ENCODE assay signal across 23 mouse cellular contexts in genomic region chr10:58330635-58331034, GRCm38 (mm10). TPM values are rescaled to one million over a fixed set of nuclear protein-coding genes. Genes with fewer than 3 reads are reported as not detected.
DNase-seq lines count a peak whose midpoint lies in the region; ATAC-seq and TF ChIP-seq lines count a peak whose summit lies in the region.
"Had no signal": no experiment of that assay in that cellular context is flagged by ENCODE, and none has a peak within 500 bp of the region (broad histone marks: within the 10 kb centered on the region; RNA-seq: fewer than 3 reads in every experiment).

No protein-coding gene starts in this region.

- 0 out of 2 replicates have a peak, but pooled peaks have one; percentile 41 for ATAC-seq in liver, embryonic 11.5 days (replicated peaks; ENCODE audit: low FRiP score)
- no peak for ATAC-seq in liver, postnatal 0 days
- peak; percentile 38; the same call in 1 of the 2 replicates for ATAC-seq in liver, embryonic 14.5 days (ENCODE audit: insufficient read depth)
- no peak for ATAC-seq in stomach, embryonic 15.5 days (ENCODE audit: insufficient read depth, low FRiP score, low read depth)
- ATAC-seq: forebrain, embryonic 16.5 days; intestine, embryonic 15.5 days; lung, postnatal 0 days; midbrain, embryonic 16.5 days had no signal

- no peak overlapping the region for H3K9ac ChIP-seq in liver, embryonic 11.5 days (ENCODE audit: low read depth, low read length)
- no peak overlapping the region for H3K9ac ChIP-seq in liver, postnatal 0 days (replicated peaks)
- H3K9ac ChIP-seq in liver, embryonic 14.5 days (replicated peaks) = no peak overlapping the region
- H3K9ac ChIP-seq in stomach, embryonic 15.5 days = no peak overlapping the region
- H3K9ac ChIP-seq: hindbrain, embryonic 15.5 days; intestine, embryonic 15.5 days; liver, embryonic 15.5 days had no signal

- DNase-seq in liver, embryonic 11.5 days (ENCODE audit: low spot score) = no peak
- no peak for DNase-seq in liver, postnatal 0 days
- no peak for DNase-seq in liver, embryonic 14.5 days (ENCODE audit: low read depth in 3 of 3, low spot score in 3 of 3)
- no peak for DNase-seq in spleen, postnatal 14 days (ENCODE audit: low spot score in 2 of 2)
- no peak for DNase-seq in kidney, adult 11 months
- DNase-seq: adrenal gland, postnatal 25 days; cerebellum, adult 18-20 months; cerebellum, postnatal 14 days; embryo, embryonic 11 days; gastrocnemius, postnatal 36 days; kidney, adult 9 months; kidney, postnatal 25 days; right cerebral cortex, adult 18-20 months had no signal

- no peak for TF ChIP-seq CTCF in liver, postnatal 0 days (IDR thresholded peaks at IDR 0.05; ENCODE audit: low read depth)
- no peak for TF ChIP-seq CTCF in liver, embryonic 14.5 days (IDR thresholded peaks at IDR 0.05; ENCODE audit: low read depth)

- no peak overlapping the region for H3K4me2 ChIP-seq in liver, embryonic 11.5 days
- H3K4me2 ChIP-seq in liver, postnatal 0 days (ENCODE audit: low read depth, low read length) = no peak overlapping the region
- no peak overlapping the region for H3K4me2 ChIP-seq in liver, embryonic 14.5 days (ENCODE audit: low read depth)
- H3K4me2 ChIP-seq in stomach, embryonic 15.5 days = no peak overlapping the region
- H3K4me2 ChIP-seq: hindbrain, embryonic 15.5 days; intestine, embryonic 15.5 days; liver, embryonic 15.5 days had no signal

- no peaks in the 10 kb centered on the region for H3K36me3 ChIP-seq in liver, embryonic 11.5 days (ENCODE audit: control insufficient read depth, insufficient read depth, low read length)
- no peaks in the 10 kb centered on the region for H3K36me3 ChIP-seq in liver, postnatal 0 days (replicated peaks; ENCODE audit: insufficient read depth, low read length)
- no peaks in the 10 kb centered on the region for H3K36me3 ChIP-seq in liver, embryonic 14.5 days (replicated peaks; ENCODE audit: control insufficient read depth, insufficient read depth, low read depth)
- no peaks in the 10 kb centered on the region for H3K36me3 ChIP-seq in stomach, embryonic 15.5 days
- H3K36me3 ChIP-seq: hindbrain, embryonic 15.5 days; liver, embryonic 15.5 days had no signal

- no peaks in the 10 kb centered on the region for H3K27me3 ChIP-seq in liver, embryonic 11.5 days (replicated peaks; ENCODE audit: control insufficient read depth, insufficient read depth, low read length)
- no peaks in the 10 kb centered on the region for H3K27me3 ChIP-seq in liver, postnatal 0 days (ENCODE audit: insufficient read depth, low read length)
- no peaks in the 10 kb centered on the region for H3K27me3 ChIP-seq in liver, embryonic 14.5 days (ENCODE audit: control insufficient read depth, insufficient read depth, low read length)
- H3K27me3 ChIP-seq in stomach, embryonic 15.5 days (replicated peaks) = no peaks in the 10 kb centered on the region
- H3K27me3 ChIP-seq: hindbrain, embryonic 15.5 days; intestine, embryonic 15.5 days; liver, embryonic 15.5 days had no signal

- no peak for TF ChIP-seq EP300 in liver, postnatal 0 days (IDR thresholded peaks at IDR 0.05; ENCODE audit: low read depth)
- TF ChIP-seq EP300 in liver, embryonic 14.5 days (IDR thresholded peaks at IDR 0.05; ENCODE audit: low read depth) = no peak

- peaks cover 15% of the 10 kb centered on the region; the same call in 1 of the 2 replicates for H3K4me1 ChIP-seq in liver, embryonic 11.5 days (replicated peaks; ENCODE audit: control insufficient read depth, insufficient read depth, low read length)
- H3K4me1 ChIP-seq in liver, postnatal 0 days (ENCODE audit: insufficient read depth) = peaks cover 29% of the 10 kb centered on the region
- H3K4me1 ChIP-seq in brown adipose tissue, adult 24 weeks (ENCODE audit: control insufficient read depth, insufficient read depth, insufficient read length, low read length) = peaks cover 8% of the 10 kb centered on the region
- peaks cover 12 to 23% of the 10 kb centered on the region in 2 experiments for H3K4me1 ChIP-seq in liver, embryonic 14.5 days (replicated peaks; ENCODE audit: control insufficient read depth in 2 of 2, insufficient read depth in 2 of 2, low read length in 1 of 2)
- 0 out of 2 replicates have a peak, but pooled peaks cover 3% of the 10 kb centered on the region for H3K4me1 ChIP-seq in stomach, embryonic 15.5 days

- no peaks in the 10 kb centered on the region for H3K9me3 ChIP-seq in liver, embryonic 11.5 days (ENCODE audit: control insufficient read depth, low read length)
- no peaks in the 10 kb centered on the region for H3K9me3 ChIP-seq in liver, postnatal 0 days (ENCODE audit: low read length)
- no peaks in the 10 kb centered on the region for H3K9me3 ChIP-seq in liver, embryonic 14.5 days (ENCODE audit: control insufficient read depth, low read length)
- no peaks in the 10 kb centered on the region for H3K9me3 ChIP-seq in stomach, embryonic 15.5 days
- H3K9me3 ChIP-seq: forebrain, embryonic 10.5 days; hindbrain, embryonic 15.5 days; intestine, embryonic 15.5 days; liver, embryonic 15.5 days had no signal

- no peak overlapping the region for H3K27ac ChIP-seq in liver, embryonic 11.5 days (ENCODE audit: low read depth, low read length)
- no peak overlapping the region for H3K27ac ChIP-seq in liver, postnatal 0 days (ENCODE audit: low read depth)
- H3K27ac ChIP-seq in brown adipose tissue, adult 24 weeks (replicated peaks; ENCODE audit: low read depth, low read length) = 0 out of 2 replicates have a peak overlapping the region, but pooled peaks have one; percentile 26
- H3K27ac ChIP-seq in liver, embryonic 14.5 days = no peak overlapping the region
- peak overlapping the region; percentile 1; the same call in 1 of the 2 replicates for H3K27ac ChIP-seq in stomach, embryonic 15.5 days
- H3K27ac ChIP-seq: forebrain, embryonic 10.5 days; hindbrain, embryonic 15.5 days; intestine, embryonic 15.5 days; layer of hippocampus, adult 2 months; liver, embryonic 15.5 days had no signal

- H3K4me3 ChIP-seq in liver, embryonic 11.5 days (ENCODE audit: low read depth, low read length) = no peak overlapping the region
- H3K4me3 ChIP-seq in liver, postnatal 0 days (ENCODE audit: low read depth, low read length) = no peak overlapping the region
- H3K4me3 ChIP-seq in brown adipose tissue, adult 24 weeks (ENCODE audit: insufficient read depth, low read depth, low read length) = no peak overlapping the region
- no peak overlapping the region for H3K4me3 ChIP-seq in liver, embryonic 14.5 days (ENCODE audit: insufficient read depth in 1 of 2, low read depth in 2 of 2, low read length in 2 of 2)
- H3K4me3 ChIP-seq in stomach, embryonic 15.5 days (replicated peaks) = no peak overlapping the region
- H3K4me3 ChIP-seq: forebrain, embryonic 10.5 days; hindbrain, embryonic 15.5 days; intestine, embryonic 15.5 days; layer of hippocampus, adult 2 months; liver, embryonic 15.5 days had no signal

RNA-seq across cellular contexts. Expression of gene Lims1, which starts 7.4 kb away (rescaled TPM):
- 110 and 131 TPM in 2 replicates for polyA plus RNA-seq in liver, embryonic 11.5 days (2014; fragmentation: Nextera tagmentation; extraction: Ambion mirVana)
- 60.6 and 64.4 TPM in 2 replicates for polyA plus RNA-seq in liver, postnatal 0 days (2015; fragmentation: Nextera tagmentation; extraction: Ambion mirVana)
- polyA plus RNA-seq in brown adipose tissue, adult 24 weeks (2012; ENCODE audit: insufficient read depth, insufficient read length, missing spikeins) = 18.9 and 27.1 TPM in 2 replicates
- 14.4 and 20.9 TPM in 2 replicates for polyA plus RNA-seq in liver, embryonic 14.5 days (2012; rRNA removed)
- polyA plus RNA-seq in liver, embryonic 14.5 days (2014; fragmentation: Nextera tagmentation; extraction: Ambion mirVana) = 69.0 and 77.5 TPM in 2 replicates
- 150 and 155 TPM in 2 replicates for polyA plus RNA-seq in stomach, embryonic 15.5 days (2015; fragmentation: Nextera tagmentation; extraction: Ambion mirVana)

Comparison
In these comparisons a context has a peak if more than half of its experiments do, and no peak if none do; other contexts are left out.
1. ATAC-seq: peak in liver, embryonic 11.5 days (single experiment) and liver, embryonic 14.5 days (single experiment); none in liver, postnatal 0 days (single experiment) and stomach, embryonic 15.5 days (single experiment).
2. H3K27ac ChIP-seq: peak in brown adipose tissue, adult 24 weeks (single experiment) and stomach, embryonic 15.5 days (single experiment); none in liver, embryonic 11.5 days (single experiment), liver, postnatal 0 days (single experiment) and liver, embryonic 14.5 days (single experiment).